Mouse (Mus musculus): ENCODE results near the gene Coro2b.

The Coro2b gene

DNA sequence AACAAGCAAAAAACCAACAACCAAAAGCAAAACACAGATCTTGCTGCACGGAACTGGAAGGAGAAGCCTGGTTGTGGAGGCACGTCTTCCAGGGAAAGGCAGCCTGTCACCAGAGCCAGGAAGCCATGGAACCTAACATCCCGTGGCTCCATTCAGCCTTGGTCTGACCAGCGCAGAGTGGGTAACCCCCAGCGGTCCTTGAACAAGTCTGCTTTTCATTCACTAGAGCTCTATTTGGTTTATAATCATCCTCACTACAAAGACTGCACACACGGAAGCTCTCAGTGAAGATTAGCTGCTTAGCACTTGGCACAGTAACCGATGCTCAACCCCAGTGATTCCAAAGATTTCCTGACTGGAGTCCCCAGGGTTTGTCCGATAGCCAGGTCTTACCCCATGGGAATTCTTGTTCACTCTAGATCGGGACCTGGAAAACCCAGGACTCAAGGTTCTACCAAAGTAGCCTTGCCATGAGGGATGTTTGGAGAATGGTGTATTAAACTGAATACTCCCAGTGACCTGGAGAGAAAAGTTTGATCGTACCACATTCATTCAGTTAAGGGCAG, 154.2 kb downstream of the Coro2b start:
- DNase-seq, result peak; percentile 95

DNA sequence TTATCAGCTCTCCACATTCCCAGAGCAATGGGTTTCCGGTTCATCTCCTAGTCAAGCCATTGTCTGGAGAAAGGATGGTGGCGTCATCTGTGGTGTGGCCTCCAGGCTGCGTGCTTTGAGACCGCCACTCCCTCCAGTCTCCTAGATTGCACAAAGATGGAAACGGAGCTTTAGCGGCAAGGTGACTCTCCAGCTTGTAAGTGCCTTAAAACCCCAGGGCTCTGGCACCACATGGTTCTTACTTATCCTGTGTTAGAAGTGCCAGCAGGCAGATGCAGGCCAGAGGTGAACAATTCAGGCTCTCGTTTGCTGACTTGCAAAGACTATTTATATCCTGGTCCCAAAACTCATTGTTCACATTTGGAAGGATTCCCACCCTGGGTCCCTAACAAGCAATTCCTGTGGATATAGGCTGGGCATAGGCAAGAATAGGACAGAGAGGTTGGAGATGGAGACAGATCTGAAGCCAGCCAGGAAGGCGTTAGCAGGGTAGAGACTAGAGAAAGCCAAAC, 155.4 kb downstream of the Coro2b start:
- peak; percentile 97 for DNase-seq

DNA sequence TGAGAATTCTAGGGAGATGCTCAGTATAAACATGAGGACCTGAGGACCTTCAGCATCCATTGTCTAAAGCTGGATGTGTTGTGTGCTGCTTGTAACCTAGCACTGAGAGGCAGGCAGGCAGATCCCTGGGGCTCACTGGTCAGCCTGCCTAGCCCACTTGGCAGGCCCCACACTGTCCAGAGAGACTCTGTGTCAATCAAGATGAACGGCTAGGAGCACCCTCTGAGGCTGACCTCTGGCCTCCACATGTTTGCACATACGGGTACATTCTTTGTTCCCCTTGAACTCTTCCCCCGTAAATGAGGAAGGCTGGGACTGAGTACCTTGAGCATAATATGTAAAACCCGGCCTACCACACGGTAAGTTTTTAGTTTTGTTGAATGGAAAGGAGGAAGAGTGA, 156.5 kb downstream of the Coro2b start:
- no peak for DNase-seq

DNA sequence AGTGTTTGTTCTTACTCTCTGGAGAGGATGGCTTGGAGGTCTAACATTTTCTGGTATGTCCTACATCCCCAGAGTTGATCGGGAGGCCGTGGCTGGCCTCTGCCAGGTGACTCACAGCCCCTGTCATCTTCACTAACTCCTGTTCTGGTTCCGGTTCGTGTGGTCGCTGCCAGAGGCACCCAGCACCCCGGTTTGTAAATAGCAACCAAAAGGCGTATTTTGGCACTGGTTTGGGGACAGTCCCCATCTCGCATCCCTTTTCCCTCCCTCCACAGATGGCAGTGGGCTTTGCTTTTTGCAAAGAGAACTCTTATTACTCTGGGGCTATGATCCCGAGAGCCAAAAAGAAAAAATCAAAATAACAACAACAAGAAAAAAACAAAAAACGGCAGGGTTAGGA, 158.9 kb downstream of the Coro2b start:
- DNase-seq, result no peak

DNA sequence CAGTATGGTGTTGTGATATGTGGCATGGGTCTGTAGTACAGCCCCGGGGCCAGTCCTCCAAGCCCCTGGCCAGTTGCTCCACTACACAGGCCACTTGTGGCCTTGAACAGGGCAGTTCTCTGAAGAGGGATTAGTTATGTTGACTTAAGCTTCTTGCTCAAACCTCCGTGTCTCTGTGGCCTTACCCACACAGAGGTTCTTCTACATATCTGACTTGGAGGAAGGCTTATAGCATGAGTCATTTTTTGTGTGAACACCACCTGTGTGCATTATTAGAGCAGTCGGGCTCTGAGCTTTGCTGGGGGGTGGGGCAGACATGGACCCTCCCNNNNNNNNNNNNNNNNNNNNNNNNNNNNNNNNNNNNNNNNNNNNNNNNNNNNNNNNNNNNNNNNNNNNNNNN, 162.6 kb downstream of the Coro2b start:
- DNase-seq, result peak; percentile 90

DNA sequence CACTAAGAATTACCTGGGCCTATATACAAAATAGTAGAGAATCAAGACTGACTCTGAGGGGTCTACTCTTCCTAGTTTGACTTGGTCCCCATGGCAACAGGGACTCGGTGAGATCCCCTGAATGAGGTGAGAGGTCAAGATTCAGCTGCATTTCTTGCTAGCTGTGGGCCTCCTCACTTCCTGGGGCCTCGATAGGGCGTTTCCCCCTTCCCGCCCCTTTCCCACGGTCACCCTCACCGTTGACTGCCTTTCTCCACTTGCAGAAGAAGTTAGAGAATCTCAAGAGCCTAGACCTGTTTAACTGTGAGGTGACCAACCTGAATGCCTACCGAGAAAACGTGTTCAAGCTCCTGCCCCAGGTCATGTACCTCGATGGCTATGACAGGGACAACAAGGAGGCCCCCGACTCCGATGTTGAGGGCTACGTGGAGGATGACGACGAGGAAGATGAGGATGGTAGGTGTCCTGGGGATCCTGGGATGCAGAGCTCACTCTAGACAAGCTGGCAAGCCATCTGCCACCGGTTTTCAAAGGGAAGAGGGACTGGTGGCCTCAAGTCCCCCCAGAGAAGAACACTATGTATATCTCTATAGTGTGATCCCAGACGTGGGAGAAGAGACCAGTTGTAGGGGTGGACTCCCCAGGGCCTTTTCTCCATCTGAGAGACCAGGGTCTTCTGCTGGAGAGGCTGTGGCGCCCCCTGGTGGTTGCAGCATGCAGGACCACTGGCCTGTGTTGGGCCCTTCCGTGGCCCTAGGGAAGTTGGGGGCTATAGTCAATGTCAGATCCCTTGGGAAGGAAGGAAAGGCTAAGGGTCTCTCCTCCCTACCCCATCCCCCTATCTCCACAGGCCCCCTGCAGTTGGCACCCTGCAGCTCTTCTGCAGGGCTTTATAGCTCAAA, 163.4 kb downstream of the Coro2b start:
- DNase-seq, result peak; percentile 97

DNA sequence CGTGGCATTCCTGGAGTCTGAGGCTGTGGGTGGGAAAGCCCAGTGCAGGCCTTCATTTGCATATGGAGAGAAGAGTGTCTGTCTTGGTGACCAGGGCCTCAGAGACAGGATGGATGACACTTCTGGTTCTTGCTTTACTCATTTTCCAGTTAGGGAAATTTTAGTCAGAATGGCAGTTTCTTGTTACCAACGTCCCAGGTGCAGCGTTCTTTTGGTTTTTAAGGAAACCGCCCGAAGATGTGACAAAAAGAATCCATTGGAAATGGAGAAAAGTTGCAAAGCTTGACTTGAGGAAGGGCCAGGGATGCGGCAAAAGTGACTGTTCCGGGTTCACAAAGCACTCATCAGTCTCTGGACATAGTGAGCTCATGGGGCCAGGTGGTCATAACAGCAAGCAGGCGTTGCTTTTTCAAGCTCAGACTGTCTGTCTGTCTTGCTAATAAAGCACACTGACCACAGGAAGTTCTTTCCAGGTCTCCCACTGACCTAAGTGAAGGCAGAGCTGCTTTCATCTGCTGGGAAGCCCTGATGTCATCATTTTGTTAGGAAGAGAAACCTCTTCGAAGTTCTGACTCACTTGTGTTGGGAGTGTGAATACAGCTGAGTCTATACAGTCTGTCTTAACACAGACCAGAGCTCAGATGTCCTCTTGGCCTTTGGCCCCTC, 164.2 kb downstream of the Coro2b start:
- DNase-seq, result peak; percentile 87

DNA sequence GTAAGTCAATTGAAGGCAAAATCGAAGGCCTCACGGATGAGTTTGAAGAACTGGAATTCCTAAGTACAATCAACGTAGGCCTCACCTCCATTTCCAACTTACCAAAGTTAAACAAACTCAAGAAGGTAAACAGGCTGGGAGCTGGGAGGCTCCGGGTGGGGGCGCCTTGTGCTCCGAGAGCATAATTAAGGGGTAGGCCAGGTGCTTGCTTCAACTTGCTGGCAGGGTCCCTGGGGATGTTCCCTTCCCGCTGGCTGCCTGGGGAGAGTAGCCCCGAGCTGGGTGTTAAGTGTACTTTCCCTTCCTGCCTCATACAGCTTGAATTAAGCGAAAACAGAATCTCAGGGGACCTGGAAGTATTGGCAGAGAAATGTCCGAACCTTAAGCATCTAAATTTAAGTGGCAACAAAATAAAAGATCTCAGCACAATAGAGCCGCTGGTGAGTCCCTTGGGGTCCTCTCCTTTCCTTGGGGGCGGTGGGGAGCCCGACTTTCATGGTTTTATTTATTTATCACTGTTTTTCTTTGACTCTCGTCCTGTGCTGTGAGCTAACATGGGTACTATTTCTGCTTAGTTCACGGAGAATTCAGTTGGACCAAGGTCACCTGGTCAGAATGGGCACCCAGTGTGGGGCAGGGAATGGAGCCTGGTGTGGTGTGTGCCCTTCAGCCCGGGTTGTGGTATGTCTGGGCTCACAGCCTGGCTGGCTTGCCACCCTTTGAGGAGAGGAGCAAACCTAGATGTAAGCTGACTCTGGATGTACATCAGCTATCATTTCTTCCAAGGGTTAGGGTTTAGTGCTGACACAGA, 164.9 kb downstream of the Coro2b start:
- peak; percentile 95 for DNase-seq

DNA sequence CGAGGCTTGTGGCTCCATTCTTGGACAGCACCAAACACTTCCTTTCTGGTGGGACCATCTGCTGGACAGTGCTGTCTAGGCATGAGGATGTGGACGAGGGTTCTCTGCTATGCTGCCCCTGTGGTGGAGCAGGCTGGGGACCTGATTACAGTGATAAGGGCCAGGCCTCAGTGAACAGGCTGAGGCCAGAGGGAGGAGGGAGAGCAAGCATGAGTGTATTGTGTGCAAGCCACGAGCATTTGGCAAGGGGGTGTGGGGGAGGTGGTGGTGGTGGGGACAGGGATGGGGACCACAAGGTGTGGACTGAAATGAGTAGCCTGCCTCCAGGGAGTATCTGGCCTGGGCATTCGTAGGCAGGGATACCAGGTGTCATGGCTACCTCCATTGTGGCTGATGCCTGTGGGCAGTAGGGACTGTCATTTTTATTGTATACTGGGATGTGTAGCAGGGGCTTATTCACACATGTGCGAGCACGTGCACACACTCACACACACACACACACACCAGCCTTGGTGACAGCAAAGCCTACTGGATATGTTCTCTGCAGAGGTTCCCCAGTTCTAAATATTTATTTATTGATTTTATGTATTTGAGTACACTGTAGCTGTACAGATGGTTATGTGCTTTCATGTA, 166.1 kb downstream of the Coro2b start:
- peak; percentile 87 for DNase-seq

DNA sequence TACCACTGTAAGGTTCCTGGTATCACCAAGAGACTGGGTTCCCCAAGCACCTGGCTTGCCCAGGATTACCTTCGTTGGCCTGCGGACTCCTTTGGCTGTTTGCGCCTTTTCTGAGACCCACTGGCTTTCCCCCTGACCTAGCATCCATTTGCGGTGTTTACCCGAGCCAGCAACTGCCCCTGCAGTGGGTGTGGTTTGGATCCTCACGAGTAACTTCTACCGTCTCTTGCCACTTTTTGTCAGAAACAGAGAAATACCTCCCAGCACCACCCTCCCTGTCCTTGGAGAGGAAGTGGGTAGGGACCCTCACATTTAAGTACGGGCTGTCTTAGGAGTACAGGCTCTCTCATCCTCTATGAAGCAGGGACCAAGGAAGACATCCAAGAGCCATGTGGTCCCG, 166.7 kb downstream of the Coro2b start:
- no peak for DNase-seq
